Mouse (Mus musculus) limb, embryonic 14.5 days (tissue): ENCODE results near the gene Gipc2. TPM values are rescaled to one million over a fixed set of nuclear protein-coding genes. Genes with fewer than 3 reads are reported as not detected.

Experiments
- ATAC-seq: fragments of 200-750 bp; cut with Nextera tagmentation; 2 replicates; pipeline ENCODE4 v1.8.0; 2017; ENCODE audit warnings: low read depth, moderate number of reproducible peaks, moderate TSS enrichment; ENCODE audit not compliant: low FRiP score
- DNase-seq: peaks from one replicate; pipeline ENCODE4 v3.0.0-alpha.2; 2015; ENCODE audit warnings: low spot score
- H3K27ac ChIP-seq: fragments of 300-500 bp; sonication (generic); replicated peaks from 2 replicates; pipeline ENCODE4 v1.5.1; 2014; ENCODE audit warnings: low read depth, mild to moderate bottlenecking, low read length, moderate library complexity, mixed read lengths
- H3K27me3 ChIP-seq: fragments of 300-500 bp; sonication (generic); 2 replicates; pipeline ENCODE4 v1.6.1; 2014; ENCODE audit warnings: low read length, mixed read lengths; ENCODE audit not compliant: control insufficient read depth, insufficient read depth
- H3K36me3 ChIP-seq: fragments of 300-500 bp; sonication (generic); 2 replicates; pipeline ENCODE4 v1.6.1; 2014; ENCODE audit warnings: mild to moderate bottlenecking, low read length, moderate library complexity, mixed read lengths; ENCODE audit not compliant: control insufficient read depth, insufficient read depth
- H3K4me1 ChIP-seq: fragments of 300-500 bp; sonication (generic); 2 replicates; pipeline ENCODE4 v1.6.1; 2014; ENCODE audit warnings: antibody characterized with exemption, low read length, mixed read lengths; ENCODE audit not compliant: control insufficient read depth, insufficient read depth
- H3K4me2 ChIP-seq: fragments of 300-500 bp; sonication (generic); replicated peaks from 2 replicates; pipeline ENCODE4 v1.6.1; 2014; ENCODE audit warnings: low read depth, mild to moderate bottlenecking, low read length, moderate library complexity; ENCODE audit not compliant: severe bottlenecking
- H3K4me3 ChIP-seq: fragments of 300-500 bp; sonication (generic); replicated peaks from 2 replicates; pipeline ENCODE4 v1.5.1; 2014; ENCODE audit warnings: low read length
- H3K9ac ChIP-seq: fragments of 300-500 bp; sonication (generic); 2 replicates; pipeline ENCODE4 v1.6.1; 2014; ENCODE audit warnings: mild to moderate bottlenecking, low read depth, low read length, moderate library complexity; ENCODE audit not compliant: severe bottlenecking
- H3K9me3 ChIP-seq: fragments of 300-500 bp; sonication (generic); 2 replicates; pipeline ENCODE4 v1.6.1; 2016; ENCODE audit warnings: low read length; ENCODE audit not compliant: control insufficient read depth
- POLR2A ChIP-seq: fragments of 200-500 bp; IDR thresholded peaks from 2 replicates; pipeline ENCODE4 v1.8.0; 2012; ENCODE audit warnings: inconsistent platforms, mild to moderate bottlenecking, moderate library complexity, borderline replicate concordance; ENCODE audit not compliant: insufficient read depth, insufficient read length; ENCODE audit errors: extremely low read depth
- WGBS: fragments of 180-500 bp; shearing (Covaris S2); extraction: QIAGEN DNeasy Blood & Tissue Kit; methylation state at CpG from one replicate; pipeline ENCODE4 v1.1.7; 2014; 5-methylcytosine and 5-hydroxymethylcytosine counted together
- polyA plus RNA-seq, 2 experiments: library from polyadenylated mRNA; depleted of rRNA in 1 of 2; stranded (reverse) in 1 of 2; unstranded in 1 of 2; fragments of >200 nt; fragmentation: Nextera tagmentation in 1 of 2; extraction: Ambion mirVana in 1 of 2; gene quantifications; 2 replicates each; pipeline versions ENCODE4 v1.2.1 to v1.2.3; 2012 to 2014

Gipc2 gene
- polyA plus RNA-seq, 2 experiments = 2.6 to 4.3 TPM

DNA sequence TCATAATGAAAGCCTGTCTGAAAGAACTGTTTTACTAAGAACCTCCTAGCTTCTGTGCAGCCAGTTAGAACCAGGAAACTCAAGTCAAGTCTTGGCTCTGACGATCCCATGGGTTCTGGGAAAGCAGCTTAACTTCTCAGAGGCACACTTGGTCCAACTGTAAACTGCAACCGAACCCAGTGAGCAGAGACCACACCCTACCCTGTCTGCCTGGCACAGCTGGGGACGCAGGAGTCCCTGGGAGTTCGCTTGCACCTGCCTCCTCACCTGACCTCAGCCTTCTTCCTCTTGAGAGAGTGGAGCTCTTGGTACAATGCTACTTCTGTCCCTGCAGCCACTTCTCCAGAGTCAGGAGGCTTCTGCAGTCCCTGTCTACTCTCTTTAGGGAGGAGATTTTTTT is 5.4 kb downstream of the Gipc2 start:
- no peak overlapping the region for H3K27ac ChIP-seq
- no peaks in the 10 kb centered on the region for H3K9me3 ChIP-seq
- H3K4me2 ChIP-seq = no peak overlapping the region
- 0 out of 2 replicates have a peak, but pooled peaks cover 1% of the 10 kb centered on the region for H3K27me3 ChIP-seq
- H3K4me1 ChIP-seq = peaks cover 2% of the 10 kb centered on the region; the same call in 1 of the 2 replicates
- 56% methylated on average over 4 of the region's 4 CpGs for WGBS
- H3K9ac ChIP-seq = no peak overlapping the region
- ATAC-seq (no peak), DNase-seq (no peak)
- TF ChIP-seq POLR2A = no peak
- H3K36me3 ChIP-seq = no peaks in the 10 kb centered on the region
- H3K4me3 ChIP-seq = no peak overlapping the region

DNA sequence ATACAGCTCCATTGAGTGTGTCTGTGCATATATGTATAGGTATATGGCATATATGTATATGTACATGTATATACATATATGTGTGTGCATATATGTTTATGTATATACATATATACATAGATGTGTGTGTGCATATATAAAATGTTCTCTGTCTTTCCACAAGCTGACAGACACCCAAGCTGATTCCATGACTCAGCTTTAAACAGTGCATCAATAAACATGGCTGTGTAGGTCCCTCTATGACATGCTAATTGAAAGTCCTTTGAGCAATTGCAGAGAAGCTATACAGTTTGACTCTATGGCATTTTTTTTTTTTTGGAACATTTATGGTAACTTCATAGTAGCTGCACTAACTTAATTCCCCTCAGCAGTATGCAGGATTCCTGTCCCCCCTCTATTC is 6.7 kb downstream of the Gipc2 start:
- ATAC-seq = no peak
- H3K4me1 ChIP-seq = no peaks in the 10 kb centered on the region

DNA sequence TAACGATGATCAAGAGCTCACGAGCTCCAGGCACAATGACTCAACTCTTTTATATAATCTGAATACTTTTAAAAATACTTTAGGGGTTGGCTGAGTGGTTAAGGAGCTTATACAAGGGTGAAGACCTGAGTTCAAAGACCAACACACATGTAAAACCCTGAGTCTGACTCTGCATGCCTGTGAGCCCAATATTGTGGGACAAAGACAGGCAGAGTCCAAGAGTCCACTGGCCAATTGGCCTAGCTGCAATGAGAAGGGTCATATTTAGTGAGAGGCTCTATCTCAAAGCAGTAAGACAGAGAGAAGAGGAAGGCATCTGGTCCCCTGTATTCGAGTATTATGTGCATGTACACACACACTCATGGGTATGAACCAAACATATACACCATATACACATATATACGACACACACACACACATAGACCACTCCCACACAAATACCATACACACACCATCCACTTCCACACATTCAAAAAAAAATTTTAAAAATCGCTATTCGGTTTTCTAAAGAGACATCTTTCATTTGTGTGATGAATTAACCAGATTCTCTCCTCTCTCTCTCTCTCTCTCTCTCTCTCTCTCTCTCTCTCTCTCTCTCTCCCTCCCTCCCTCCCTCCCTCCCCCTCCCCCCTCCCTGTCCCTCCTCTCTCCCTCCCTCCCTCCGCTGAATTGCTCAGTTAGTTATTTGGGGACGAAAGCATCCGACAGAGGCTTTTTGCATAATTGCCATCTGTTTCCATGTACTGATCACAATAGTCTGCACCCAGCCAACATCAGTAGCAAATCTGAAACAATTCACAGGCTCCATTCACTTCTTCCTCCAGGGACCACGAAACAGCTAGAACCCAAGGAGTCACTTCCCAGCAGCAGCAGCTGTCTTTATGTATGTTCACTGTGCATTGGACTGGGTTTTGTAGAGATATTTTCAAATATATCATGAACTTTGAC is 7.4 kb downstream of the Gipc2 start:
- no peak overlapping the region for H3K27ac ChIP-seq
- H3K27me3 ChIP-seq = no peaks in the 10 kb centered on the region
- WGBS = 64% methylated on average over 10 of the region's 10 CpGs
- no peak for DNase-seq
- no peak for TF ChIP-seq POLR2A
- no peak overlapping the region for H3K9ac ChIP-seq
- ATAC-seq = no peak
- no peak overlapping the region for H3K4me3 ChIP-seq
- H3K4me1 ChIP-seq = no peaks in the 10 kb centered on the region
- no peak overlapping the region for H3K4me2 ChIP-seq
- H3K36me3 ChIP-seq = no peaks in the 10 kb centered on the region
- no peaks in the 10 kb centered on the region for H3K9me3 ChIP-seq

More for the DNA sequence above, 6.7 kb downstream of the Gipc2 start:
- Histone ChIP-seq H3K4me2 (no peak overlapping the region), H3K4me3 (no peak overlapping the region), H3K36me3 (no peaks in the 10 kb centered on the region), H3K9me3 (no peaks in the 10 kb centered on the region), H3K27ac (no peak overlapping the region), H3K27me3 (no peaks in the 10 kb centered on the region), H3K9ac (no peak overlapping the region)
- DNase-seq = no peak
- TF ChIP-seq POLR2A = no peak

DNA sequence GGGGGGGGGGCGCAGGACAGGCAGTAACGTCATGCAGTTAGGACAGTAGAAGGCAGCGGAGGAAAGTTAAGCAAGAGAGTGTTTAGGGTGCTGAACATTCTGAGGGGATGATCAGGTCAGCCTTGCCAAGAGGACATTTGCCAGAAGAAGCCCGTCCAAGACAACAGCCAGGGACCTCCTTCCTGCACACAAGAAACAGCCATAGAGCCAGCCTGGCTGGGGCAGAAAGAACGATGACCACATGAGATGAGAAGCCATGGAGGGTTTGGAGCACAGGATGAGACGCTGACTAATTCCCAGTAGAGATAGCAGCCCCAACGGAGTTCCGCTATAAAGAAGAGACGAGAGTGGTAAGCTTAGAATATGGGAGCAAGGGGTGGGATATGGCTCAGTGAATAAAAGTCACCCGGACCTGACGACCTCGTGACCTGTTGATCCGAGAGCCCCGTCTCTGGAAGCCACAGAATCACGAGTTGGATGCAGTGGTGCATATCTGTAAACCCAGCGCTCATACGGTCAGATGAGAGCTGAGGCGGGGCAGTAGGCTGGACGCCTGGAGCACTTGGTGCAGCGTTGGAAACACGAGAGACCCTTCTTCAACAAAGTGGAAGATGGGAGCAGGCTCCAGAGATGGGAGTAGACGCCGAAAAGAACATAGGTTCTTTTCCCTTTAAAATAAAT is 9.1 kb downstream of the Gipc2 start:
- Histone ChIP-seq H3K27me3 (no peaks in the 10 kb centered on the region), H3K9ac (no peak overlapping the region), H3K36me3 (no peaks in the 10 kb centered on the region), H3K27ac (no peak overlapping the region), H3K4me1 (no peaks in the 10 kb centered on the region), H3K4me3 (no peak overlapping the region), H3K4me2 (no peak overlapping the region), H3K9me3 (no peaks in the 10 kb centered on the region)
- no peak for TF ChIP-seq POLR2A
- DNase-seq (no peak), ATAC-seq (no peak)
- 78% methylated on average over 22 of the region's 23 CpGs for WGBS

DNA sequence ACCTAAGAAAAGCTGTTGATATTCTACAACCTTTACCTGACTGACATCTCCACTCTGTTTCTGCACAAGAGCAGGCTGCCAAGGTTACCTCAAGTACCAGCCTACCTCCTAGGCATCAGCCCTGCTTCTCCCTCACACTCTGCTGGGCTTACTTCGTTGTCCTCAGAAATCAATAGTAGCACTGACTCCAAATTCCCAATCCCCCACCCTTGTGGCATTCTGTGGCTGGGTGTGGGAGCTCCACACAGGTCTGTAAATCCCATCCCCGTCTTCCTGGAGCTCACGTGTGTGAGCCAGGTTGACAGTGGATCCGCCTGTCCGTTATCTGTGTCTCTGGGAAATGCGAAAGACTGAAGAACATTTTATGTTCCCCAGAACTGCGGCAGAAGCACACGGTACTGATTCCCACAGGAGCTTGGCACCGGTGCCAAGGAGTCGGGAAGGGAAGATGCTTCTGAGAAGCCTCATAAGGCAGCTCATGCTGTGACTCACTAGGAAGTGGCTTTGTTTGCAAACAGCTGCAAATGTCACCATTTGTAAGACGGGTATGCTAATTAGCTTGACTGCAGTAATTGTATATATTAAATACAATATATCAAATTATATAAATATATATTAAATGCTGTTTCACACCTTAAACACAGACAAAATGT is 10.6 kb downstream of the Gipc2 start:
- no peak overlapping the region for H3K27ac ChIP-seq
- H3K4me1 ChIP-seq = no peaks in the 10 kb centered on the region
- WGBS = 47% methylated on average over 11 of the region's 11 CpGs
- H3K36me3 ChIP-seq = no peaks in the 10 kb centered on the region
- H3K4me2 ChIP-seq = no peak overlapping the region
- no peaks in the 10 kb centered on the region for H3K9me3 ChIP-seq
- ATAC-seq (no peak), DNase-seq (no peak)
- no peaks in the 10 kb centered on the region for H3K27me3 ChIP-seq
- no peak overlapping the region for H3K4me3 ChIP-seq
- H3K9ac ChIP-seq = no peak overlapping the region
- no peak for TF ChIP-seq POLR2A
